Mouse (Mus musculus) heart, embryonic 16.5 days (tissue): Measurements from ENCODE around the gene Lexm. TPM values are rescaled to one million over a fixed set of nuclear protein-coding genes. Genes with fewer than 3 reads are reported as not detected.
A peak's percentile ranks its signal among the peaks of the same experiment; 100 is the strongest.

Experiments used
- ATAC-seq: fragments of 200-750 bp; cut with Nextera tagmentation; replicated peaks from 2 replicates; pipeline ENCODE4 v1.8.0; 2017; ENCODE audit warnings: moderate number of reproducible peaks; ENCODE audit not compliant: insufficient read depth, low FRiP score; ENCODE audit errors: extremely low read depth
- H3K27ac ChIP-seq: fragments of 300-500 bp; sonication (generic); 2 replicates; pipeline ENCODE4 v1.5.1; 2014; ENCODE audit warnings: mild to moderate bottlenecking, low read length, control low read depth, moderate library complexity
- H3K27me3 ChIP-seq: fragments of 300-500 bp; sonication (generic); 2 replicates; pipeline ENCODE4 v1.6.1; 2014; ENCODE audit warnings: low read length, mixed read lengths; ENCODE audit not compliant: control insufficient read depth, insufficient read depth
- H3K36me3 ChIP-seq: fragments of 300-500 bp; sonication (generic); 2 replicates; pipeline ENCODE4 v1.6.1; 2014; ENCODE audit not compliant: control insufficient read depth, insufficient read depth
- H3K4me1 ChIP-seq: fragments of 300-500 bp; sonication (generic); 2 replicates; pipeline ENCODE4 v1.6.1; 2014; ENCODE audit warnings: low read length, mixed read lengths; ENCODE audit not compliant: control insufficient read depth, insufficient read depth
- H3K4me2 ChIP-seq: fragments of 300-500 bp; sonication (generic); 2 replicates; pipeline ENCODE4 v1.6.1; 2014; ENCODE audit warnings: low read depth, mild to moderate bottlenecking, control low read depth, low read length
- H3K4me3 ChIP-seq: fragments of 300-500 bp; sonication (generic); 2 replicates; pipeline ENCODE4 v1.5.1; 2014; ENCODE audit warnings: mild to moderate bottlenecking, control low read depth, low read length
- H3K9ac ChIP-seq: fragments of 300-500 bp; sonication (generic); 2 replicates; pipeline ENCODE4 v1.6.1; 2014; ENCODE audit warnings: low read length, control low read depth
- H3K9me3 ChIP-seq: fragments of 300-500 bp; sonication (generic); replicated peaks from 2 replicates; pipeline ENCODE4 v1.6.1; 2016; ENCODE audit warnings: low read length; ENCODE audit not compliant: control insufficient read depth
- WGBS: fragments of 180-500 bp; shearing (Covaris S2); extraction: QIAGEN DNeasy Blood & Tissue Kit; methylation state at CpG from one replicate; pipeline ENCODE4 v1.1.7; 2014; 5-methylcytosine and 5-hydroxymethylcytosine counted together
- polyA plus RNA-seq: library from polyadenylated mRNA; unstranded; fragments of >200 nt; fragmentation: Nextera tagmentation; extraction: Ambion mirVana; gene quantifications from 2 replicates; pipeline ENCODE4 v1.2.1, GENCODE M21; 2015

The Lexm gene
- polyA plus RNA-seq, 1 experiment from 2014 or later: not detected

GRCm38 (mm10) chr4:106650833-106651527, 33.9 kb upstream of the Lexm start, which contains the start of gene Pars2:
Gene Pars2, plus strand, starts transcription at chr4:106651069.
- peak within 1 kb of the TSS; percentile 77 for H3K9ac ChIP-seq
- ATAC-seq: peak; percentile 98

GRCm38 (mm10) chr4:106647137-106647536, 30.1 kb upstream of the Lexm start:
- Histone ChIP-seq H3K4me1 (peaks cover 11% of the 10 kb centered on the region), H3K4me3 (no peak overlapping the region), H3K9me3 (no peaks in the 10 kb centered on the region), H3K27ac (no peak overlapping the region), H3K27me3 (peaks cover 11% of the 10 kb centered on the region), H3K9ac (no peak overlapping the region), H3K4me2 (no peak overlapping the region), H3K36me3 (no peaks in the 10 kb centered on the region)
- WGBS: 79% methylated on average over 6 of the region's 6 CpGs
- ATAC-seq: no peak

More at GRCm38 (mm10) chr4:106650833-106651527, 33.9 kb upstream of the Lexm start, which contains the start of gene Pars2:
- peaks cover 11% of the 10 kb centered on the region for H3K27me3 ChIP-seq
- H3K36me3 ChIP-seq: peaks cover 18% of the 10 kb centered on the region
- H3K27ac ChIP-seq: peak within 1 kb of the TSS; percentile 55
- peak within 1 kb of the TSS; percentile 97 for H3K4me2 ChIP-seq
- peaks cover 6% of the 10 kb centered on the region for H3K4me1 ChIP-seq
- WGBS: 3% methylated on average over 40 of the region's 40 CpGs
- peak within 1 kb of the TSS; percentile 74 for H3K4me3 ChIP-seq
- no peaks in the 10 kb centered on the region for H3K9me3 ChIP-seq

GRCm38 (mm10) chr4:106645797-106646196, 28.8 kb upstream of the Lexm start:
- Histone ChIP-seq H3K9ac (no peak overlapping the region), H3K9me3 (no peaks in the 10 kb centered on the region), H3K4me1 (peaks cover 5% of the 10 kb centered on the region), H3K36me3 (no peaks in the 10 kb centered on the region), H3K27me3 (peaks cover 11% of the 10 kb centered on the region), H3K4me2 (no peak overlapping the region), H3K4me3 (no peak overlapping the region), H3K27ac (no peak overlapping the region; the same call in 1 of the 2 replicates)
- no peak for ATAC-seq
- WGBS: 65% methylated on average over 5 of the region's 5 CpGs

DNA sequence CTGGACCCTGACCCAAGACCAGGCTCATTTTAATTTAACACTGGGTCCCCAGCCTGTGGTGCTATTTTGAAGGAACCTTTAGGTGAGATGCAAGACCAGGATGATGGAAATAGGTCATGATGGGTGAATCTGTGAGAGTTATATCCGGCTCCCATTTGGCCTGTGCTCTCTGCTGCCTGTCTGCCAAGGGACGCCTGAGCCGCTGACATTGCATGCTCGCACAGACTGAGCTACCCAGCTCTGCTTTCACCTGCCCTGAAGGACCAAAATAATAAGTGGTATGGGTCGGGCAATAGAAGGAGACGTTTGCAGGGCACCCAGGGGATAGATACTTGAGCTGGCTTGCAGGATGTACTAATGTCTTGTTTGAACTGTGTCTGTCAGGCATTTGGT, 27.2 kb upstream of the Lexm start:
- H3K4me2 ChIP-seq: no peak overlapping the region
- no peaks in the 10 kb centered on the region for H3K36me3 ChIP-seq
- no peak overlapping the region for H3K27ac ChIP-seq
- H3K4me3 ChIP-seq: no peak overlapping the region
- H3K9me3 ChIP-seq: no peaks in the 10 kb centered on the region
- peaks cover 5% of the 10 kb centered on the region for H3K4me1 ChIP-seq
- WGBS: 51% methylated on average over 6 of the region's 6 CpGs
- no peak for ATAC-seq
- H3K27me3 ChIP-seq: peaks cover 5% of the 10 kb centered on the region; the same call in 1 of the 2 replicates
- H3K9ac ChIP-seq: no peak overlapping the region

- Histone ChIP-seq H3K4me2 (no peak overlapping the region), H3K27ac (no peak overlapping the region)
- ATAC-seq: no peak; the same call in 1 of the 2 replicates
These were observed 26.6 kb upstream of the Lexm start for GRCm38 (mm10) chr4:106643483-106644217.

GRCm38 (mm10) chr4:106634086-106634479, 17.0 kb upstream of the Lexm start:
- Histone ChIP-seq H3K27ac (no peak overlapping the region; the same call in 1 of the 2 replicates), H3K27me3 (peaks cover 15% of the 10 kb centered on the region), H3K4me2 (no peak overlapping the region), H3K9ac (no peak overlapping the region), H3K4me1 (0 out of 2 replicates have a peak, but pooled peaks cover 2% of the 10 kb centered on the region), H3K36me3 (no peaks in the 10 kb centered on the region), H3K4me3 (no peak overlapping the region), H3K9me3 (no peaks in the 10 kb centered on the region)
- WGBS: 35% methylated on average over 8 of the region's 9 CpGs
- no peak for ATAC-seq

More at GRCm38 (mm10) chr4:106643483-106644217, 26.6 kb upstream of the Lexm start:
- Histone ChIP-seq H3K27me3 (peaks cover 3% of the 10 kb centered on the region; the same call in 1 of the 2 replicates), H3K4me1 (peaks cover 5% of the 10 kb centered on the region), H3K9me3 (no peaks in the 10 kb centered on the region), H3K9ac (0 out of 2 replicates have a peak overlapping the region, but pooled peaks have one; percentile 14), H3K4me3 (no peak overlapping the region), H3K36me3 (no peaks in the 10 kb centered on the region)
- WGBS: 11% methylated on average over 8 of the region's 8 CpGs

GRCm38 (mm10) chr4:106633281-106634085, 16.4 kb upstream of the Lexm start:
- H3K27me3 ChIP-seq: peaks cover 15% of the 10 kb centered on the region
- no peak overlapping the region for H3K9ac ChIP-seq
- no peak overlapping the region for H3K4me3 ChIP-seq
- no peaks in the 10 kb centered on the region for H3K36me3 ChIP-seq
- 0 out of 2 replicates have a peak, but pooled peaks cover 2% of the 10 kb centered on the region for H3K4me1 ChIP-seq
- H3K9me3 ChIP-seq: no peaks in the 10 kb centered on the region
- no peak overlapping the region for H3K4me2 ChIP-seq
- no peak for ATAC-seq
- H3K27ac ChIP-seq: peak overlapping the region; percentile 31; the same call in 1 of the 2 replicates
- 25% methylated on average over 8 of the region's 8 CpGs for WGBS

GRCm38 (mm10) chr4:106632313-106632712, 15.3 kb upstream of the Lexm start:
- Histone ChIP-seq H3K9me3 (no peaks in the 10 kb centered on the region), H3K4me1 (0 out of 2 replicates have a peak, but pooled peaks cover 2% of the 10 kb centered on the region), H3K36me3 (no peaks in the 10 kb centered on the region), H3K27me3 (peaks cover 20% of the 10 kb centered on the region), H3K4me3 (no peak overlapping the region), H3K27ac (no peak overlapping the region), H3K4me2 (no peak overlapping the region), H3K9ac (no peak overlapping the region)
- WGBS: 54% methylated on average over 1 of the region's 3 CpGs
- no peak for ATAC-seq
